Mouse (Mus musculus): ENCODE measurements around the gene Syvn1. TPM values are rescaled to one million over a fixed set of nuclear protein-coding genes. Genes with fewer than 3 reads are reported as not detected.

Syvn1 gene
- 69.3 TPM for polyA plus RNA-seq (2017; shearing (Covaris generic))

GRCm38 (mm10) chr19:6046294-6047153, at the start of gene Syvn1:
Syvn1 (plus strand) TSS chr19:6046576.

GRCm38 (mm10) chr19:6015511-6016315, 30.7 kb upstream of the Syvn1 start, which contains the start of gene Capn1:
Capn1 (minus strand) TSS chr19:6015897.

GRCm38 (mm10) chr19:6057313-6058096, 11.1 kb downstream of the Syvn1 start, which contains the start of the genes Mrpl49 and Fau:
Mrpl49 (minus strand) TSS chr19:6057785.
Fau (plus strand) TSS chr19:6057844.

DNA sequence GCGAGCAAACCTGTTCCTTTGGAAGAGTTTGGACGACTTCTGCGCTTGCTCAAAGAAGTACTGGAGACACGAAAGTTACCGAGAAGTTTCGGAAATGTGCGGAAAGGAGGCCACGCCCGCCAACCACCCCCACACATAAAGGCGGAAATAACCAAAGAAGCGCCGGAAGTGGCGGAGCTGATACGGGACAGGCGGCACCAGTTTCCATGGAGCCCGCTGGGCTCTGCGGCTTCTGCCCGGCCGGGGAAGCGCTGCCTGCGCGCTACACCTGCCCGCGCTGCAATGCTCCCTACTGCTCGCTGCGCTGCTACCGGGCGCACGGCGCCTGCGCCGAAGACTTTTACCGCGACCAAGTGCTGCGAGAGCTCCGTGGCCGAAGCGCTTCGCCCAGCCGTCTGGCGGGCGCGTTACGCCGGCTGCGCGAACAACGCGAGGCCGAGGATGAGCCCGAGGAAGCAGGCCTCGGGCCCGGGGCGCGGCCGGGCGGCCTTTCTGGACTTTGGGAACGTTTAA, 14.7 kb downstream of the Syvn1 start, which contains the start of gene Znhit2:
Gene Znhit2 (plus strand): TSS at position 172 of the 513 bp plus-strand sequence.

DNA sequence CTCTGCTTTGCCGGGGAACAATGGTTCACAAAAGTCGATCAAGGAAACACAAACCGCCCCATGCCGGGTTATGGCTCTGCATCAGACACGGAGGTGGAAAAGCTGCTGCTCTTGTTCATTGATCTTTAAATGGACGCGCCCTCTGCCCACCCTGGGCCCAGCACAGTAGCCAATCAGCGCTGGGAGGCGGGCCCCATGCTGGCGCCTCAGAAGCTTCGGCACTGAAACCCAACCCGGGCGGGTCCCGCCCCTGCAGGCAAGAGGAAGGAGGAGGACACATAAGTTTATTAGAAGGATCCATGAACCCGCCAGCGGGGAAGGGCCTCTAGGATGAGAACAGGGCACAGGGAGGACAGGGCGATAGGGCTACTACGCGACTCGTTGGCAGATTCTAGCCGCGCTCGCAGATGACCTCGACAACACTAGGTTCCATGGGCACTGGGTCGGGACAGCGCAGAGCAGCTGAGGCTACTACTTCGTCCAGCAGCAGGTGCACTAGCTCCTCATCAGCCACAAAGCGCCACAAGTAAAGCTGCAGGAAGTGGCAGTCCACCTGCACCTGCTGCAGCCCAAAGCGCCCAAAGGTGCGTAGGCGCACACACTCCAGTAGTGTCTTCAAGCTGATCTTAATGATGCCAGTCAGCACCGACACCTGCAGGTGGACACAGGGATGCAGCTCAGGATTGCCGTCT, 21.5 kb downstream of the Syvn1 start, which contains the start of gene Tm7sf2:
Gene Tm7sf2 (minus strand): TSS at position 650 of the 692 bp plus-strand sequence.

DNA sequence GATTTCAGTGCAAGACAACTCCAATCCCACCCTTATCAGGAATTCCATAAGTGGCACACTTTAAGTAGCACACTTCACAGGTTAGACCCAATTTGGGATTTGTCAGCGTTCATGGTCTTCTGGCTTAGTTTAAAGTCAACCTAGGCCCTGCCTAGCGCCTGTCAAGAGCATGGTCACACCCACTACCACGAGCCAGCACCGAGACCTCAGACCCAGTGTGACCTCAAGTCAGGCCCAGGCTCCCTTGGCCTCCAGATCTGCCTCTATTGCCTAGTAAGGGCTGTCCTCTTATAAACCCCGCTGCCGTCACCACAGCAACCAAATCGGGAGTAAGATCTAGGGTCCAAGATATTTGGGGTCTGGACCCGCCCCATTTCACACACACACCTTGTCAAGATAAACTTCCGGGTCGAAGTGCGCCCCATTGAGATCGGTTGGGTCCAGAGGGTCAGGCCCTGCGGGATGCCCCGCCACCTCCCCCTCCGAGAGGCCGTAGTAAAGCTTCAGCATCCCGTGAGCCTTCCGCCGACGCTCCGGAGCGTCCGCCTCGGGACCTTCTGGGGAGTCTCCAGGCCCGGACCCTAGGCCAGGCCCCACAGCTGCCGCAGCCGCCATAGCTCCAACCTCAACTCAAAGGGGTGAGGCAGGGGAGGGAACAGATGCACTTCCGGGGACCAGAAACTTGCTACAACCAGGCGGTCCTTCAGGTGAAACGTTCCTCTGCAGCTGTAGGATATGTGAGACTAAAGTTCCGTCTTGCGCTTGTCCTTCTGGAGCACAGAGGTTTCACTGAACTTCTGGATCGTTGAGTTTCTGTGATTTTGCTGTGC, 30.4 kb downstream of the Syvn1 start, which contains the start of gene Vps51:
Gene Vps51 (minus strand): TSS at position 668 of the 830 bp plus-strand sequence.

GRCm38 (mm10) chr19:6079983-6080480, 33.7 kb downstream of the Syvn1 start, which contains the start of gene Tmem262:
Tmem262 (plus strand) TSS chr19:6080033.

GRCm38 (mm10) chr19:6082156-6082555, 35.8 kb downstream of the Syvn1 start, which contains the start of gene Gm28374:
Gm28374 (minus strand) TSS chr19:6082256.

DNA sequence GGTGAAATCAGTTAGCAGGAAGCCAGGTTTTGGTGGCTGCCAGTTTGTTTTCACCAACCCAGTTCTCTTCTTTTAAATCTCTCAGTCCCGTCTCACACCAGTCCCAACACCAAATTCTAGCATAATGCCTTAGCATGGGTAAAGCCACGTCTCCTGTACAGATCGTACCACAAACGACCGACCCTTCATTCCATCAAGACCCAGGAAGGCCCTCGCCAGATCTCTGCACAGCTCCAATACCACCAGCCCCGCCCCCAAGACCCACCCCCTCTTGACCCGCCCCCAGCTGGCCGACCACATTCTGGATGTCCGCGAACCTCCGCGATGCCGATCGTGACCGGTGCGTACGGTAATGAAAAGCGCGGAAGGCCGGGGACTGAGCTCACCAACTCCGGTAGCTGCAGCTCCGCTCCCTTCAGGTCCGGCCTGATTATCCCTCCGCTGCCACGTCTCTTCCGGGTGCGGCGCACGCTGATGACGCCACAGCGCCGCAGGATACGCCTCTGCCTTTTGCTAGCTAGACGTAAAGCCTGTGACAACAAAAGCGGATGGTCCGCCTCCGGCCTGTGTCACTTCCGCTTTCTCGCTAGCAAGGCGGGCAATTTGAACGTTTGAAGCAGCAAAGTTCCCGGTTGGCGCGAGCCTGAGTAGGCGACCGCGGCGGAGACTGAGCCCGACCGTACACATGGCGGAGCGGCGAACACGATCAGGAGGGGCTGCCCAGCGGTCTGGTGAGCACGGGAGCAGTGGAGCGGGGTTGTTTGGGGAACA, 38.3 kb downstream of the Syvn1 start, which contains the start of the genes Zfpl1 and Cdca5:
Gene Zfpl1 (minus strand): TSS at position 479 of the 771 bp plus-strand sequence.
Gene Cdca5 (plus strand): TSS at position 506 of the 771 bp plus-strand sequence.

GRCm38 (mm10) chr19:6094119-6094518, 47.7 kb downstream of the Syvn1 start, which contains the start of gene AC131692.1:
AC131692.1 (plus strand) TSS chr19:6094419.

Other genes starting within 250 kb of the Syvn1 start
- 168 TPM for gene Frmd8, start 171.3 kb upstream of the Syvn1 start, polyA plus RNA-seq (2017; shearing (Covaris generic))
- gene Slc25a45, start 168.8 kb upstream of the Syvn1 start, polyA plus RNA-seq (2017; shearing (Covaris generic)): 15.7 TPM
- 0.55 TPM for gene Tigd3, start 152.4 kb upstream of the Syvn1 start, polyA plus RNA-seq (2017; shearing (Covaris generic))
- gene Dpf2, start 133.6 kb upstream of the Syvn1 start, polyA plus RNA-seq (2017; shearing (Covaris generic)): 128 TPM
- gene Cdc42ep2, start 121.8 kb upstream of the Syvn1 start, polyA plus RNA-seq (2017; shearing (Covaris generic)): 0.14 TPM
- 51.0 TPM for gene Pola2, start 82.4 kb upstream of the Syvn1 start, polyA plus RNA-seq (2017; shearing (Covaris generic))
- not detected for gene Slc22a20, start 60.4 kb upstream of the Syvn1 start, polyA plus RNA-seq (2017; shearing (Covaris generic))
- 53.1 TPM for gene Capn1, start 30.7 kb upstream of the Syvn1 start, polyA plus RNA-seq (2017; shearing (Covaris generic))
- gene Mrpl49, start 11.2 kb downstream of the Syvn1 start, polyA plus RNA-seq (2017; shearing (Covaris generic)): 37.0 TPM
- gene Fau, start 11.3 kb downstream of the Syvn1 start, polyA plus RNA-seq (2017; shearing (Covaris generic)): 1,034 TPM
- gene Znhit2, start 14.6 kb downstream of the Syvn1 start, polyA plus RNA-seq (2017; shearing (Covaris generic)): 20.1 TPM
- 15.6 TPM for gene Tm7sf2, start 21.8 kb downstream of the Syvn1 start, polyA plus RNA-seq (2017; shearing (Covaris generic))
- gene Vps51, start 30.7 kb downstream of the Syvn1 start, polyA plus RNA-seq (2017; shearing (Covaris generic)): 109 TPM
- gene Tmem262, start 33.5 kb downstream of the Syvn1 start, polyA plus RNA-seq (2017; shearing (Covaris generic)): not detected
- gene Gm28374, start 35.7 kb downstream of the Syvn1 start, polyA plus RNA-seq (2017; shearing (Covaris generic)): 0.80 TPM
- gene Zfpl1, start 38.4 kb downstream of the Syvn1 start, polyA plus RNA-seq (2017; shearing (Covaris generic)): 27.6 TPM
- gene Cdca5, start 38.4 kb downstream of the Syvn1 start, polyA plus RNA-seq (2017; shearing (Covaris generic)): 0.58 TPM
- gene AC131692.1, start 47.8 kb downstream of the Syvn1 start, polyA plus RNA-seq (2017; shearing (Covaris generic)): not detected
- not detected for gene Naaladl1, start 59.2 kb downstream of the Syvn1 start, polyA plus RNA-seq (2017; shearing (Covaris generic))
- gene Sac3d1, start 72.1 kb downstream of the Syvn1 start, polyA plus RNA-seq (2017; shearing (Covaris generic)): 13.0 TPM
- gene Snx15, start 81.7 kb downstream of the Syvn1 start, polyA plus RNA-seq (2017; shearing (Covaris generic)): 41.7 TPM
- not detected for gene Batf2, start 94.4 kb downstream of the Syvn1 start, polyA plus RNA-seq (2017; shearing (Covaris generic))
- gene Arl2, start 95.0 kb downstream of the Syvn1 start, polyA plus RNA-seq (2017; shearing (Covaris generic)): 23.4 TPM
- not detected for gene Majin, start 137.8 kb downstream of the Syvn1 start, polyA plus RNA-seq (2017; shearing (Covaris generic))
- not detected for gene Gpha2, start 179.8 kb downstream of the Syvn1 start, polyA plus RNA-seq (2017; shearing (Covaris generic))
- 22.5 TPM for gene Ppp2r5b, start 189.3 kb downstream of the Syvn1 start, polyA plus RNA-seq (2017; shearing (Covaris generic))
- gene Atg2a, start 195.1 kb downstream of the Syvn1 start, polyA plus RNA-seq (2017; shearing (Covaris generic)): 91.9 TPM
- 15.0 TPM for gene Ehd1, start 230.1 kb downstream of the Syvn1 start, polyA plus RNA-seq (2017; shearing (Covaris generic))

Data from naive thymus-derived CD4-positive, alpha-beta T cell, adult 5 months (primary cell).